Mouse (Mus musculus) CD4-positive, CD25-positive, alpha-beta regulatory T cell, adult 4 months (primary cell): ENCODE data around the gene Cby1. TPM values are rescaled to one million over a fixed set of nuclear protein-coding genes. Genes with fewer than 3 reads are reported as not detected.

ENCODE experiments used
- ATAC-seq: one replicate; pipeline ENCODE4 v1.8.0; 2017
- polyA plus RNA-seq, 2 experiments: library from polyadenylated mRNA; unstranded; fragments of 100-300 nt; shearing (Covaris generic); gene quantifications; one replicate each; pipeline ENCODE4 v1.2.1; 2017

The Cby1 gene
- polyA plus RNA-seq, 2 experiments from 2014 or later = 16.1 to 16.3 TPM

DNA sequence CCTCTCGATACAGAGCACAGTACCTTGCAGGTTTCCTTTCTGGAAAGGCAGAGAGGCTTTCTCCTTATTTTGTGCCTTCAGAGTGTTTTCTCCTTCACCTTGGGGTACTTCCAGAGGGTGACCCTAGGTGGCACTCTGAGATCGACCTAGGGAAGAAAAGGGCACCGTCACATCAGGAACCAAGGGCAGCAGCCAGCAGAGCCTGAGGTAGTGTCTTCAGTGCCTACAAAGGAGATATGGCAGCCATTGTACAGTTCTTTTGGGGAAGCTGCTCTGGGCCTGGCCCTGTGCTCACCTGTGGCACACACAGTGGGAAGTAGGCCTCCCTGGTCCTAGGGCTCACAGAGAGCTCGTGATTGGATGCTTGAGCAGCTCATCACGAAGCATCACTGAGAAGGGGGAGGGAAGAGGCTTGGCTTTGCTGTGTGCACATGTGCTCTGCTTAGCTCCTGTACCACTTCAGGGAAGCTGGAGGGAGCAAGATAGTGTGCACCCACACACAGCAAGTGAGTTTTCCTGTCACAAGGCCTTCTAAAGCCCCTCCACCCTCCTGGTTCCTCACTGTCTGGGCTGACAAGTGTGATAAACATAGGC, 49.3 kb downstream of the Cby1 start:
- ATAC-seq = no peak

DNA sequence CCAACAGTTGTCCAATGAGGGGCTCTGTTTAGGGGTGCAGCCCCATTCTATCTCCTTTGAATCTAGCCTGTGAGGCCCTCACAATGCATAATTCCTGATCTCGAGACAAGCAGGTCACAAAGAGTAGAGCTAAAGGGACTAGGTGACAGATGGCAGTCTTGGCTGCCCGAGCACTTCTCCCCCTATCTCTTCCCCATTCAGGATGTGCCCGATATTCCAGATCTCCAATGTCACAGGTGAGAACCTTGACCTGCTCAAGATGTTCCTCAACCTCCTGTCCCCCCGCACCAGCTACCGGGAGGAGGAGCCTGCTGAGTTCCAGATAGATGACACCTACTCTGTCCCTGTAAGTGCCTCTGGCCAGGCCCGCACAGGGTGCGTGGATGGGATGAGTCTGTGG, 56.6 kb downstream of the Cby1 start:
- no peak for ATAC-seq

DNA sequence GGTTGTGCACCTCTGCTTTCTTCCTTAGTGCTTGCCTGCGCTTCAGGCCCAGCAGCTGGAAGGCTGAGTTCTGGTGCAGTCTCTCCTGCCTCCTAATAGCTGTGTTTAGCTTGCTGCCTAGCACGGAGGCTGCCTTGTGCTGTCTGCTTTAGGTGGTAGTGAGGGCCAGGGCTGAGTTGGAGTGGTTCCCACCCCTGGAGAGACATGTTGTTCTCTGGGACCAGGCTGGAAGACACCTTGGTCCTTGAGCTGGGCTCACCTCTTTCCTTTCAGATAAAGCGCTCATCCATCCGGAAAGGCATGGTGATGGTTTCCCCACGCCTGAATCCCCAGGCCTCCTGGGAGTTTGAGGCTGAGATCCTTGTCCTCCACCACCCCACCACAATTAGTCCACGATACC, 57.7 kb downstream of the Cby1 start:
- ATAC-seq = no peak

Other genes with a start within 250 kb of the Cby1 start
- gene Csnk1e, start 203.6 kb upstream of the Cby1 start, polyA plus RNA-seq = 1 to 10 TPM; 3.1 to 6.2 TPM
- gene Kcnj4, start 154.0 kb upstream of the Cby1 start, polyA plus RNA-seq = not detected
- not detected for gene Kdelr3, start 142.8 kb upstream of the Cby1 start, polyA plus RNA-seq
- gene Ddx17, start 112.5 kb upstream of the Cby1 start, polyA plus RNA-seq = 10 to 100 TPM; 28.9 to 39.9 TPM
- gene Dmc1, start 54.1 kb upstream of the Cby1 start, polyA plus RNA-seq = not detected
- under 1 TPM; 0.15 to 0.50 TPM for gene Fam227a, start 243 bp upstream of the Cby1 start, polyA plus RNA-seq
- gene Tomm22, start 11.7 kb downstream of the Cby1 start, polyA plus RNA-seq = 100 to 1,000 TPM; 183 to 185 TPM
- 1 to 10 TPM; 4.2 to 6.8 TPM for gene Josd1, start 28.7 kb downstream of the Cby1 start, polyA plus RNA-seq
- 10 to 100 TPM; 21.0 to 21.6 TPM for gene Gtpbp1, start 31.6 kb downstream of the Cby1 start, polyA plus RNA-seq
- 10 to 100 TPM; 12.8 to 20.2 TPM for gene Sun2, start 83.3 kb downstream of the Cby1 start, polyA plus RNA-seq
- 10 to 100 TPM in 1 of 2 experiments, 1 to 10 TPM in 1; 6.9 to 10.4 TPM for gene Dnal4, start 118.7 kb downstream of the Cby1 start, polyA plus RNA-seq
- gene Nptxr, start 145.6 kb downstream of the Cby1 start, polyA plus RNA-seq = under 1 TPM in 1 of 2 experiments, not detected in 1; 0.42 TPM
- gene Npcd, start 175.0 kb downstream of the Cby1 start, polyA plus RNA-seq = not detected
- gene Cbx6, start 175.5 kb downstream of the Cby1 start, polyA plus RNA-seq = 10 to 100 TPM in 1 of 2 experiments, 1 to 10 TPM in 1; 9.2 to 14.5 TPM
- 100 to 1,000 TPM; 560 to 705 TPM for gene Apobec3, start 232.5 kb downstream of the Cby1 start, polyA plus RNA-seq